Mouse (Mus musculus): ENCODE data around the gene Ptrh2.
A peak's percentile ranks its signal among the peaks of the same experiment; 100 is the strongest.

Ptrh2 gene

GRCm38 (mm10) chr11:86683395-86684125, at the start of gene Ptrh2, which contains the start of gene Vmp1:
Gene Ptrh2, plus strand, starts transcription at chr11:86683985.
Gene Vmp1, minus strand, starts transcription at chr11:86683836.
- peak; percentile 93 for DNase-seq (ENCODE audit: low read depth)

DNA sequence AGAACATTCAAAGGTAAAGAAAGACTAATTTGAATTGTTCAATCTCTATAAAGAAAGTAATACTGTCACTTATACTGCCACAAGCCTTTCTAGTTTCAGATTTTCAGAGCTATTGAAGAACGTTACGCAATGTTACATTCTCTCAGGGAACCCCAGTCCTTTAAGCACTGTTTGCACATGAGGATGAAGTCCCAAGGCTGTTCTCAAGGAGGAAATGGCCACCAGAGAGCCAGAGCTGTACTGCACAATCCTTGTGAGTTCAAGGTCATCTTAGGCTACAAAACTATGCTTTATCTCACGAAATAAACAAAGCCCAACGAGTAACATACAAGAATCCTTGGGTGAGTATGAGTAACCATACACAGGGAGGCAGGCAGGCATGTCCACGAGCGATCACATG, 49.4 kb upstream of the Ptrh2 start:
- DNase-seq (ENCODE audit: low read depth) = no peak

DNA sequence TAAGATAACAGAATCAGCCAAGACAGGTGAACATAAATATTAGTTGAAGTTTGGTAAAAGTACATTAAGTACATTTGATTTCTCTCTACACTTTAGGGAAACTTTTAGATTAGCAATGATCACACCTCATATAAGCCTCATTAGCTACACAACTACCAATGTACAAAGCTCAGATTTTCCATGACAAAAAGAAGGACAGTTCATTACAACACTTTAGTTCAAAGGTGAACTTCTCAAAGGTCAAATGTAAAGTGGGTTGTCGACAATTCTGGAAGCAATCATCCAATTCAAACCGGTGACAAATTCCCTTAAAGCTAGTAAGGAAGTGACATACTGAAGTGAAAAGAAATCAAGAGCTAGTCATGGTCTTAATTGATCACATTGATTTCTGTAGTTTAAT, 46.1 kb upstream of the Ptrh2 start:
- no peak for DNase-seq (ENCODE audit: low read depth)

GRCm38 (mm10) chr11:86641714-86642113, 42.1 kb upstream of the Ptrh2 start:
- no peak for DNase-seq (ENCODE audit: low read depth)

GRCm38 (mm10) chr11:86644553-86644952, 39.2 kb upstream of the Ptrh2 start:
- DNase-seq (ENCODE audit: low read depth) = no peak

DNA sequence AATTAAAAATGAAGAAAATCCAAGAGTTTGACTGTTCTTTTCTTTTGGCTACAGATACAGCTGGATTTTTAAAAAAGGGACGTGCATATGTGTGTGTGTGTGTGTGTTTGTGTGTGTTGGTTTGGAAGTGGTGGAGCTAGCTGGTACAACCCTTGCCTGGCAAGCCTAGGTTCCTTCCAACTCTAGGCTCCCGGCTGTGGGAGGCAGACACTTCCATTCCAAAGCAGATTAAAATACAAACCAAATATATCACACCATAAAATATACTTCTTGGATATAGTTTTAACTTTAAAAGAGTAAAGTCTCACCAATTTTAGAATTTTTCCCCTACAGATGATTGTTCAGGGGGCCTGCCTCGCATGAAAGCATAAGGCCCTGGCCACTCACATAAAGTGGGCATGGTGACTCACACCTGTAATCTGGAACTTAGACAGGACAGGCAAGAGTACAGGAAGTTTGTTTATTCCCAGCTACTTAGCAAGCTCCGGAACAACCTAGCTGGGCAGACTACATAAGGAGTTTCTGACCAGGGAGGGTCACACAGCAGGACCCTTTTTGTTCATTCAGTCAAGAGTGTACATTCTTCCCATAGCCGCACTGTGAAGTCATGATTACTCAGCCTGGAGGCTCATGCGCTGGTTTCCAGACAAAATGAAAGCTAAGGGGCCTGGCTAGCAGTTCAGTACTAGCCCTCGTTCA, 37.5 kb upstream of the Ptrh2 start:
- DNase-seq (ENCODE audit: low read depth) = no peak

DNA sequence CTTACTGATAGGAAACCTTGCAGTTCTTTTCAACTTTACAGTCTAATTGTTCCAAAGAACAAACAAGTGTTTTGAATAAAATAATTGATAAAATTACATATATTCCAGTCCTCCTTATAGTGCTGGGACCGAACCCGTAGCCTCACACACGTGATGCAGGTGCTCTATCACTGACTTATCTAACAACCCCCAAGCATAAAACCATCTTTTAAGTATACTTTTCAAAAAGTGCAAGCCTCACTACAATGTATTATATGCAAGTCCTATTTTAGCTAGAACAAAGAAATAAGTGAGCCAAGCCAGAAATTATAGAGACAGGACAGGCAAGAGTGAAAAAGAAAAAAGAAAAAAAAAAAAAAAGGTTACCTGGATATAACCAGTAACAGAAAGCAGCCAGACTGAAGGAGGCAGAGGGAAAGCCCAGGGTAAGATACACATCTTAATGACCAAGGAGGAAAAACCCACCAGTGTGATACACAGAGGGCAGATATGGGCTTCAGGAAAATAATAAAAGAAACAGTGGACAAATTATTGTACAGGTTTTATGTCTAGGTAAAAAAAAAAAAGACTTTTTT, 36.8 kb upstream of the Ptrh2 start:
- no peak for DNase-seq (ENCODE audit: low read depth)

DNA sequence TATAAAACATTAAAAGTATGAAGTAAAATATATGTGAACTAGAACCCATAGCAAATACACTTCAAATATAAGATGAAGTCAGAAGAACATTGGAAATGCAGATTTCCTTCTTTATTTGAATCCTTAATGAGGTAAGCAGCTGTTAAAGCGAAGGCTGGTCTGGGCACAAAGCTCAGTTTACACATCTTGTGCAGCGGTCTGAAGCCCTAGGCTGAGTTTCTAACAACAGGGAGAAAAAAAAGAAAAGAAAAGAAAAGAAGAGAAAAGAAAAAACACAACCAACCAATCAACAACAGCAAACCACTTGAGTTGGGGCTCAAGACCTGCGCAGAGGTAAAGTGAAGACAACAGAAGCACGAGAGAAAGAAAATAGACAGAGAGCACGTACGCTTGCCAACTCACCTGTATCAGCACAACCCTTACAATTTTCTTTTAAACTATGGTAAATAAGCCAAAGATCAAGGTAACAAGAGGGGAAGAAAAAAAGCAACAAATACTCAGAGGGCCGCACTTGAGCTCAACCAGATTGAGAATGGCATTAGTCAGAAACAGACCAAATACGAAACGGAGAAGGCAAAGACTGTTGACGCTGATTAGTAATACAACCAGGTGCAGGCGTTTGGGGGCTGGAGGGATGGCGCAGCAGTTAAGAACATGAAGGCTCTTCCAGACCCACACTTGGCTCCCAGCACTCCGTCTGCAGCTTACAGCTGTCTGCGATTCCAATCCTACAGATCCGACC, 35.9 kb upstream of the Ptrh2 start:
- no peak for DNase-seq (ENCODE audit: low read depth)

DNA sequence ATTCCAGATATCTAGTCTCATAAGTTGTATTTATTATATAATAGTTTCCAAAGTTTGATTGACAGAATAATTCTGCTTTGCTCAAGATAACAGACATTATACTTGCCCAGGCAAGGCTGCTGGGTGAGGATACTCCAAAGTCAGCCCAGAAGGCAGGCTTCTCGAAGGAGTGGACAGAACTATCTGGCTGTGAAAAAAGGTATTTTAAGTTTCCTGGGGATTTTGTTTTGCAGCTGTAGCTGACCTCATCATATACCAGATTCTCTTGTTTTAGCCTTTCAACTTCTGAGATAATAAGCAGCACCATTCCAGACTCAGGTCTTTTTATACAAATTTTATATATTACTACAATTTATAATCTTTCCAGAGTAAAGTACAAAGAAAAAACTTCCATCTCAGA, 34.2 kb upstream of the Ptrh2 start:
- no peak for DNase-seq (ENCODE audit: low read depth)

GRCm38 (mm10) chr11:86650676-86651075, 33.1 kb upstream of the Ptrh2 start:
- DNase-seq (ENCODE audit: low read depth) = no peak

DNA sequence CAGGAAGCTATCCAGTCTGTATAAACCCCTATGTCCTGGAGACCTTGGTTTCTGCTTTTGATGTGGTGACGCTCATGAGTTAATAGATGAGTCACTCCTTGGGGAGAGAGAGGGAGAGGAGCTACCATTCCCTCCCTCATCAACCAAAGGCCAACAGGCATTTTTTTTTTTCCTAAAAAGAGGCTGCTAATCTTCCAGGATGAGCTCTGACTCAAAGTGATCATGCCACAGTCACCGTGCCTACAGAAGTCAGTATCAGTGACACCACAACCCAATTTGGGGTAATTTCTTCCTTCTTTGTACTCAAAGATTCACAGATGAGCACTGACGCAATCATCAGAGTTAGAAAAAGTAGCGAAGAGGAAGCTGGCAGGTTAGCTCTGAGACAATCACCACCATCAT, 31.2 kb upstream of the Ptrh2 start:
- peak; percentile 37 for DNase-seq (ENCODE audit: low read depth)

DNA sequence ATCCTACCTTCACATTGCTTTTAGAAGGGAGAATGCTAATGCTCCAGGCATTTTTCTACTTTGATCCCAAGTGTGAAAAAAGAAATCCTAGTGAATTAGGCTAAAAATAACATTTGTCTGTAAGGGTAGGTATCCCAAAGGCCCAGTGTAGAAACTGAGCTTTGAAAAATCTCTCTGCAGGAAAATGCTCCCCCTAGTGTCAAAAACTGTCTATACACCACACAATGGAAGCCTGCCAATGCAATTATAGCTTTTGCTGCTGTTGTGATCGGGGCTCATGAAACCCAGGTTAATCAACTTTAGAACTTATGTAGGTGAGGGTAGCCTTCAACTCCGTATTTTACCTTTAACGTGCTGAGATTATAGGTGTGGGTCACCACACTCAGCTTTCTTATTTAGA, 30.3 kb upstream of the Ptrh2 start:
- DNase-seq (ENCODE audit: low read depth) = peak; percentile 83

DNA sequence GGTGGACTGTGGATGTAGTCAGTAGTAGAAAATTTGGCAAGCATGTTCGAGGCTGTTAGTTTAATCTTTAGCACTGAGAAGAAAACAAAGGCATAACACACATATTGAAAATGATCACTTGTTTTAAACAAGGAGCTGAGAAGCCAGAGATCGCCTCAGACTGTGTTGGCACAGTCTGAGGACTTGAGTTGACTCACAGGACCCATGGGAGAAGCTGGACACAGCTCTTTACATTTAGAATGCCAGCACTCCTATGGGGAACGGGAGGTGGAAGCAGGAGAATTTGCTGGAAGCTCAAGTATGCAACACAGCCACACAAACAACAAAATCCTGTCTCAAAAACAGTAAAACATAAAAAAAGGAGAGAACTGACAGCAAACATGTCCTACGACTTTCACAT, 29.7 kb upstream of the Ptrh2 start:
- no peak for DNase-seq (ENCODE audit: low read depth)

- DNase-seq (ENCODE audit: low read depth) = peak; percentile 67
Observed at GRCm38 (mm10) chr11:86655671-86656070, 28.1 kb upstream of the Ptrh2 start.

DNA sequence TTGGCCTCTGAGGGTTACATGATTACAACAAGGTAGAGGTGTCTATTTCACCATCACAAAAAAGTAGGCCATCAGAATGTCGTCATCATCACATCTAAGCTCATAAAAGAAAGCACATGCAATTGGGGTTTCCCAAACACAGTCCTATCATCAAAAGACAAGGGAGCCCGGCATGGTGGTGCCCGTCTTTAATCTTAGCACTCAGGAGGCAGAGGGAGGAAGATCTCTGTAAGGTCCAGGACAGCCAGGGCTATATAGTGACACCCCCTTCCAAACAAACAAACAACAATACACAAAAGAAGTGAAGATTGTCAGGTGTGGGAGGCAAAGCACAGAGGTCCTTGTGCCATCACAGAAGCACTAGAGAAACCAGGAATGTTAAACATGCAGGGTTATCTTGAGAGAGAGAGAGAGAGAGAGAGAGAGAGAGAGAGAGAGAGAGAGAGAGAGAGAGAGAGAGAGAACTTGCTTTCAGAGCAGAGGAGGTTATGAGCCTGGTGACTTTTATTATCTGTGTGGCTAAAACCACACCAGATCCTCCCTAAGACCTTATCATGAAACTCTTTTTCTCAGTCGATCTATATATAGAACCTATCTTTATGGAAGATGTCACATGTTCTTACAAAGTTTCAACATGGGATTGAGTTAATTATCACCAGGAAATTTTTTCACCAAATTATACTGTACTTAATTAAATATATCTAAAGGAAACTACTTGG, 26.8 kb upstream of the Ptrh2 start:
- no peak for DNase-seq (ENCODE audit: low read depth)

GRCm38 (mm10) chr11:86657863-86658262, 25.9 kb upstream of the Ptrh2 start:
- DNase-seq (ENCODE audit: low read depth) = no peak

DNA sequence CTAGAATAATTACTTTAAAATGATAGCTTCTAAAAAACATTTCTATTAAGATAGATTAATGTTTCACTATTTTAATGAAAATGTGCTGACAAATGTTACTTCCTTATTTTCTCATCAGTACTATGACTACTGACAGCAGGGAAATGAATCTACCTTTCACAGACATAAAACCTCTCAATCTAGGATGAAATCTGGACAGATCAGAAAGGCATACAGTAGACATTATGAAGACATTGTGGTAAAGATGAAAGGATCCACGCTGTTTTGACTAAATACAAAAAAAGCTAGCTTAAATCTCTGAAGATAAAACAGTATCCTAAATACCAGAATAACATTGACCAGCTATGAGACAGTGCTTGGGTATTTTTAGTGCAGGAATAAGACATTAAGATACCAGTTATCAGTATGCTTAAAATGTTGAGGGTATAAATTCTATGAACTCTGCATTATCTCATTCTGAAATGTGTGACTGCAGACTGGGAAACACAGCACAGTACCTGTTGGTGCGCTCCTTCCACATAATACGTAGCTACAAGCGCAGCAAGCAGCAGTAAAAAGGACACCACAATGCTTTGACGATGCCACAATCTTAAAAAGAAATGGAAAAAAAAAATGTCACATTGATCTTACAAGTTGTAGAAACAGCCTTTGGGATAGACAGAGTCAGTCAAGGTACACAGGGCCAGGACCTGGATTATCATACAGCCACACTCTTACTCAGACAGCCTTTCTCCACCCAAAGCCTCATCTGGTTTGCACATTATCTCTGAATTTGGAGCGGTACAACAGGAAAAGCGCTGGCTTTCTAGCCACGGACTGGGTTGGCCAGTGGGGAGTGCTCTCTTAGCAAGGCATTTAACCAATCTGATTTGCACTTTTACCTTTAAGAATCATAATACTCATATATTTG, 20.5 kb upstream of the Ptrh2 start:
- DNase-seq (ENCODE audit: low read depth) = no peak

GRCm38 (mm10) chr11:86663977-86664376, 19.8 kb upstream of the Ptrh2 start:
- no peak for DNase-seq (ENCODE audit: low read depth)

GRCm38 (mm10) chr11:86664406-86664805, 19.4 kb upstream of the Ptrh2 start:
- DNase-seq (ENCODE audit: low read depth) = no peak

DNA sequence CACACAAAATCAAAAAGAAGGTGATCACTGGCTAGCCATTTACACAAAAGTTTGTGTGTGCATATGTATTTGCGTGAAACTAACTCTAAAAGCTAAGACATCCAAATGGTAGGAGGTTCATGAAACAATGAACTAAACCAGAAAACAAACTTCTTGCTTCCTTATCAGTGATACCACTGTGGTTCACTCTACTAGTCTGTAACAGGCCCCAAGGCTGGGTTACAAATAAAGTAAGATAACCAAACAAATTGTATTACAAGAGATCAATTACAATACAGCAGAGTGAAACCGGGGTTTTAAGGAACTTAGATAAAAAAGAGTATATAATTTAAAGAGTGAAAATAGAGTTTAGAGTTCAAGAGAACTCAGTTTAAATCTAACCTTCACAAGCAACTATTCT, 16.2 kb upstream of the Ptrh2 start:
- no peak for DNase-seq (ENCODE audit: low read depth)

- no peak for DNase-seq (ENCODE audit: low read depth)
Observed at GRCm38 (mm10) chr11:86668169-86668568, 15.6 kb upstream of the Ptrh2 start.
